Mouse (Mus musculus) thymus, postnatal 25 days (tissue): ENCODE results near the gene Runx2.
A peak's percentile ranks its signal among the peaks of the same experiment; 100 is the strongest.

Source experiments
- DNase-seq: peaks from one replicate; pipeline ENCODE4 v3.0.0; 2022

Gene Runx2

DNA sequence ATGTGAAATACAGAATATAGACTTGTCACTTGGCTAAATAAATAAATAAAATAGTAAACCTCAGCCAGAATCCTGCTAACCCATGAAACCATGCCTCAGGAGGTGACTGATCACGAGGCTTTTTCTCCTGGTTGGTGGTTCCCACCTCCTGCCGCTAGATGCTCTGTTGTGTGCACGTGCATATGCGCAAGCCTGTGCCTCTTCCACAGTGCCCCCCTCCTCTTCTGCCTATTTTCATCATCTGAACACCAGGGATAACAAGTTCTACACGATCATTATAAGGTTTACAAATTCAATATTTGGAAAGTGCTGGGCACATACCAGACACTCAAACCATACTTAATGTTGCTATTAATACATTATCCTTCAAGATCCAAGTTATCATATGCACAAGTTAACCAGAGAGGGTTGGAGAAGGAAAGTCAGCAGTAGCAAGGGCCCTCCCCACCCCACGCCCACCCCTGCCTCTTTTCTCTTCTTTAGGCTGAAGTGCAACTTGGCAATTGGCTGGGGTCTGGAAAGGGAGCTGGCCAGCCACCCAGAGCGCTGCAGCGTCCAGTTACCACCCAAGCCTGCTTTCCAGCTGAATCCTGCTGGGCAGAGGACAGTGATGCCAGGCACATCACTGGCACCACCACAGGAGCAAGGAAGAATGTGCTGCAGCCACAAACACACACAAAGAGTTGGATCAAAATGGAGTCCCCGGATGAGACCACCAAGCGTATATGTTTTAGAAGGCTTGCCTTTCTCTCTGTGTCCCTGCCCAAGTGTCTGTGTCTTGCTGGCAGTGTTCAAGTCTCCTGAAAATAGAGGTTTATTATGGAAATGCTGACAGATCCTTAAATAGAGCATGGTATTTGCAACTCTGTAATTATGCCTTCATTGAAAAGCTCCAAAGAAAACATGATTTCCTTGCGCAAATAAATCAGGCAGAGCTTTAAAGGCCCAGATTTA is 294.2 kb downstream of the Runx2 start:
- no peak for DNase-seq

DNA sequence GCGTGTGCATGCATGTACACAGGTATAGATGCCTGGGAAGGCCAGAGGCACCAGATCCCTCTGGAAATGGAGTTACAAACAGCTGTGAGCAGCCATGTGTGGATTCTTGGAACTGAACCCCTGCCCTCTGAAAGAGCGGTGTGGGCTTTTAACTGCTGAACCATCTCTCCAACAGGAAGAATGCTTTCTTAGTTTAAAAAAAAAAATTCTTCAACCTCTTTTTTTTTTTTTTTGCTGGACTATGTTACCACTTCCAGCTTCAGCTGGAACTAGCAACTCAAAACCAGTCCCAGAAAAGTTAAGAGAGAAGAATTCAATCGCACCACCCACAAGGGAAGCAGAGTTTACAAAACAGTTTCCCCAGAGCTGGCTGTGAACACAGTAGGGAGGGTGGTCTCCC is 295.2 kb downstream of the Runx2 start:
- no peak for DNase-seq

- DNase-seq = no peak
These were observed 296.4 kb downstream of the Runx2 start for GRCm38 (mm10) chr17:44518156-44518555.

DNA sequence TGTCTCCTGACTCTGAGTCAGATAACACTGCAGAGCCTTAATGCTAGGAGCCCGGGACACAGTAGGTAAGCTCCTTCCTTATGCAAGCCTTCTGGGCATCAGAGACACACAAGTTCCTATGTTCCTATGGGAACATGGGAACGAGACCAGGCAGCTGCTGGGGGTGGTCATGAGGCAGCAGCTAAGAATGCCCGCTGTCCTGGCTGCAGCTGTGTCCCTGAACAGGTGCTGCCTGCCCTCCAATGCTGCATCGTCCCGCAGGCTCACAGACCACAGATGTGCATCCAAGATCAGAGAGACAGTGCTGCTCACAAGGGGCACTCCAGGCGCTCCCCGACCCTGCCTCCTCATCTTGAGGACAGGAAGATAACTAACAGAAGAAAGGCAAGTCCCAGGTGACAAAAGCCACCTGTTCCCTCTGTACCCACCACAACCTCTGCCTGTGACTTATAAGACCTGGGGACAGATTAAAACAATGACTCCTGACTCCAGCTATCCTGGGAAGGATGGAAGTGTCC is 306.3 kb downstream of the Runx2 start:
- DNase-seq = peak; percentile 52

GRCm38 (mm10) chr17:44507741-44508140 is 306.9 kb downstream of the Runx2 start:
- no peak for DNase-seq

- DNase-seq = no peak
These were observed 308.1 kb downstream of the Runx2 start for GRCm38 (mm10) chr17:44506524-44506923.

- no peak for DNase-seq
These were observed 309.7 kb downstream of the Runx2 start for GRCm38 (mm10) chr17:44504794-44505317.

DNA sequence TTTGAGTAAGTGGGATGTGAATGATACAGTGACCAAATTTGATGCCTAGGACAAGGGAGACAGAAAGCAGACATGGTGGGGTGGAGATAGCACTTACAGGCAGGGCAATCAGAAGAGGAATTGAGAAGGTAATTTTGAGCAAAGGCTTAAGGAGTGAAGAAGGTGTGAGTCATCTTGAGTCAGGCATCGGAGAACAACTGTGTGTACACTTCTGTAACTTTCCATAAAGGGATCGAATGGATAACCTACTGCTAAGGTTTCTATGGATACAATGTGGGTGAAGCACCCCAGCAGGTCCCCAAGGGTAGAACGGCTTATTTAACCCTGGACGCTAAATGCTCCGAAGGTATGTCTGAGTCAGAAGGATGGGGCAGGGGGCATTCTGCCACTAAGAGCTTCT is 312.4 kb downstream of the Runx2 start:
- DNase-seq = no peak

GRCm38 (mm10) chr17:44500306-44500899 is 314.2 kb downstream of the Runx2 start:
- DNase-seq = no peak

DNA sequence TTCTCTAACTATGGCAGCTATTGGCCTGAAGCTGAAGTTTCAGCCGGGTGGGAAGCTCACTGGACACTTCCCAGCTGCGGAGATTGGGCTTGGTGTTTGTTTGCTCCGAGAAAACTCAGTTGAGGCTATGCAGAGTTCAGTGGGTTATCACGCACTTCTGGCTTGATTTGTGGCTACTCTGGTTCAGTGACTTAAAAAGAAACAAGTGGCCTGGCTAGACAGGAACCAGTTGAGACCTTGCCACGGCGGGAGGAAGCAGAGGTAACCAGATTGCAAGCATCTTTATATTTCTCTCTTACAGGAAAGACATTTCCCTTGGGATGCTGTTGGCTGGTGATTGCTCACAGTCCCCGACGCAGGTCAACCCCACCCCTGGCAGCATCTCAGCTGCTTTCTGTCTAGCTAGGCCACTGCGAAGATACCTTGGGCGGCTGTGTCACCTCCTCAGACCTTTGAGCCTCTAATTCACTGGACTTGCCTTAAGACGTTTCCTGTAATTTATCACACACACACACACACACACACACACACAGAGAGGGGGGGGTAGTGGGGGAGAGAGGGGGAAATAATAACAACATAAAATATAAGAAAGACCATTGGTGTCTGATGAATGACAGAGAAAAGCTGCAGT is 324.3 kb downstream of the Runx2 start:
- no peak for DNase-seq

GRCm38 (mm10) chr17:44489346-44489745 is 325.3 kb downstream of the Runx2 start:
- DNase-seq = no peak

- DNase-seq = no peak
These were observed 326.9 kb downstream of the Runx2 start for GRCm38 (mm10) chr17:44487514-44488244.

- no peak for DNase-seq
These were observed 329.3 kb downstream of the Runx2 start for GRCm38 (mm10) chr17:44485337-44485736.

- no peak for DNase-seq
These were observed 334.7 kb downstream of the Runx2 start for GRCm38 (mm10) chr17:44479918-44480317.

DNA sequence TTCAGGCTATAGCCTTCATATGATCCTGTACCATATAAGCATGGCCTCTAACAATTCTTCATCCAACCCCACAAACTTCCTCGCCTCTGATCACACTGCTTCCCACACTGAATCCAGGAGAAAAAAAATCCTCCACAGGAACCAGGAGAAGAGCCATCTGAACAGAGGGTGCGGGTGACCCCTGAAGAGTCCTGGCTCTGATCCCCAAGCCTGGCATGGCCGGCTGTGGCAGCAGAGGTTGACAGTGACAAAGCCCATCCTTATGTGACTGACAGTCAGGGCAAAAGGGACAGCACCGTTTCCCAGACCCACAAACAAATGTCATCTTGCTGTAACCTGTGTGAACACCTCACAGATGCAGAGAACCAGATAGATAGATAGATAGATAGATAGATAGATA is 335.1 kb downstream of the Runx2 start:
- no peak for DNase-seq

GRCm38 (mm10) chr17:44475910-44476309 is 338.7 kb downstream of the Runx2 start:
- no peak for DNase-seq

DNA sequence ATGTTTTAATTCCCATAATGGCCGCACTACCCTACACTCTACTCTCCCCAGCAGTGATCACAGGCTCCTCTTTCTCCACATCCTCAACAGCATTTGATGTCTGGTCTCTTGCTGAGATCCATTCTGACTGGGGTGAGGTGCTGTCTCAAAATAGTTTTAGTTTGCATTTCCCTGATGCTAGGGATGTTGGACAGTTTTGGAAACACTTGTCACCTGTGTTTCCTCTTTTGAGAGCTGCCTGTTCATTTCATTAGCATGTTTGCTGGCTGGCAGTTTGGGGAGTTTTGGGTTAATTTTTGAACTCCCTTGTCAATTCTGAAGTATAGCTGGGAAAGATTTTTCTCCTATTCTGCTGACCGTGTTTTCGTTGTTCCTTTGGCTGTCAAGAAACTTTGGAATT is 340.3 kb downstream of the Runx2 start:
- no peak for DNase-seq

GRCm38 (mm10) chr17:44472695-44473094 is 341.9 kb downstream of the Runx2 start:
- no peak for DNase-seq

DNA sequence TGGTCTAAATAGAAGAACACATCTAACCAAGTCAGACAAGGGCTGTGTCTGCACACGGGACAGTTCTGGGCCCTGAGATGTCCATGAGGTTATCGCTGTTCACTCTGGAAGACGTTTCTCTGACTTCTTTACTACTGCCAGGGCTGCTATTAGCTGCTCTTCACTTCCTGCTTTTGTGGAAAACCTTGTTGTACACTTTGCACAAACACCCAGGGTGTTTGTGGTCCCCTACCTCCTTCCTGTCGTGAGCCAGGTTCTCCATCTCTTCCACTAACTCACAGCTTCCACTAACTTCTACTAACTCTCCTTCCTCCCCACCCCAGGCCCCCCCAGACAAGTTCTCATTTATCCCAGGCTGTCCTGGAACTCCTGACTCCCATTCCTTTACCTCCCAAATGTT is 350.9 kb downstream of the Runx2 start:
- DNase-seq = no peak

DNA sequence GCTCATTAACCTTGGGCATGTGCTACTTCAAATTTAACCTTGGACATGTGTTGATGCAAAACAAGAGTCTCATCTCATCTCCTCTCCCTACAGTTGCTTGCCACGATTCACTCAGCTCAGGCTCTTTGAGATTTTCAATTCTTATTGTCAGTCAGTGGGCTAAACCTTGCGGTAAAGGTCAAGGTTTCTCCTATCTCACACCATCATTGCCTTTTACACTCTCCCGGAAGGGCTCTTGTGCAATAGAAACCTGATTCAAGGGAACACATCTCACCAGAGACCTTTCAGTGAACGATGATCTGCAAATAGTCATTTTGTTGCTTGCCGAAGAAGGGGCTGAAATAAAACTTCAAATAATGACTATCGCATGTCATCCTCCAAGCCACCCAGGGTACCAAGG is 354.4 kb downstream of the Runx2 start:
- no peak for DNase-seq

DNA sequence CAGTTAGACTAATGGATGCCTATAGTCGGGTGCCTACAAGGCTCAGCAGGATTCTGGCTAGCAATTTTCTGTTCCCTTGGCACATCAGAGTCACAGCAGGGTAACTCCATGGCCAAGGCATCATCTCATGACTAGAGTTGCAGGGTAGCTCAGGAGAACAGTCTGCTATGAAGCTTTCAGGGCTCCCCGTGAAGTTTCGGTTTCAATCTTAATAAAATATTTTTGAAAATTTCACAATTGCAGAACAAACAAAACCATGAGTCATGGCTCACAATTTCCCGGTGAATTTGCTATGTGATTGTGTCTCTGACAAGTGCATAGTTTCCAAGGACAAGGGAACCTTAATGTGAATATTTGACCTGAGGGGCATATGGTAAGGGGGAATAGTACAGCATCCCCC is 355.6 kb downstream of the Runx2 start:
- no peak for DNase-seq

DNA sequence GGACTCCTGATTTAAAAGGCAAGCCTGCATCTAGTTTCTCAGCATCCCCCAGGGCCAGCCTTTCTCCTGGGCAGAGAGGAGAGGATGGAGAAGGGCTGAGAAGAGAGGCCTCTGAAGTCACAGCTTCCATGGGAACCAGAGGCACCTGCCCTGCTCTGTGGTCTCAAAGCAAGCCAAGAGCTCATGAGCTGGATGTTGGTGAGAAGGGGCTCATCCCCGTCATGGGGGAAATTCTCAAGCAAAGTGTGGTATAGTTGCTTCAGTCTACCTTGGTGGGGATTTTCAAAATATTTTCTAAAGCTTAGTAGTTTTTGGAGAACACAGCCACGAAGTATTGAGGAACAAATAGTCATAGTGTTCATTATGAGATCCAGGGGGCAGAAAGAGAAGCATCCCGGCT is 357.9 kb downstream of the Runx2 start:
- no peak for DNase-seq
